Mouse (Mus musculus): ENCODE results near the gene Man1c1. TPM values are rescaled to one million over a fixed set of nuclear protein-coding genes. Genes with fewer than 3 reads are reported as not detected.
A peak's percentile ranks its signal among the peaks of the same experiment; 100 is the strongest.

Man1c1 gene
- polyA plus RNA-seq, 1 experiment: 6.9 TPM

- H3K4me3 ChIP-seq (ENCODE audit: extremely low read depth, insufficient read depth, insufficient read length): peak overlapping the region; percentile 24; the same call in 1 of the 2 replicates
- TF ChIP-seq POLR2A (IDR thresholded peaks at IDR 0.05; ENCODE audit: low read depth, low read length): no peak
- TF ChIP-seq CTCF (IDR thresholded peaks at IDR 0.05; ENCODE audit: extremely low read depth, insufficient read depth, insufficient read length, insufficient replicate concordance): peak; percentile 48; the same call in 1 of the 2 replicates
- H3K27me3 ChIP-seq (ENCODE audit: control insufficient read depth, insufficient read depth, low read length): no peaks in the 10 kb centered on the region
- H3K4me1 ChIP-seq (ENCODE audit: control insufficient read depth, insufficient read depth, insufficient read length): peaks cover 46% of the 10 kb centered on the region
- no peak for DNase-seq (ENCODE audit: low read depth in 1 of 2, low spot score in 2 of 2)
- H3K27ac ChIP-seq (ENCODE audit: insufficient read depth, low read length): peak overlapping the region; percentile 86
- WGBS: 58% methylated on average over 21 of the region's 21 CpGs
- peaks cover 31% of the 10 kb centered on the region for H3K36me3 ChIP-seq (ENCODE audit: control insufficient read depth, insufficient read depth, low read length)
Observed at GRCm38 (mm10) chr4:134749301-134750030, 45.4 kb upstream of the Man1c1 start.

GRCm38 (mm10) chr4:134745900-134746661 is 42.0 kb upstream of the Man1c1 start:
- no peaks in the 10 kb centered on the region for H3K27me3 ChIP-seq (ENCODE audit: control insufficient read depth, insufficient read depth, low read length)

DNA sequence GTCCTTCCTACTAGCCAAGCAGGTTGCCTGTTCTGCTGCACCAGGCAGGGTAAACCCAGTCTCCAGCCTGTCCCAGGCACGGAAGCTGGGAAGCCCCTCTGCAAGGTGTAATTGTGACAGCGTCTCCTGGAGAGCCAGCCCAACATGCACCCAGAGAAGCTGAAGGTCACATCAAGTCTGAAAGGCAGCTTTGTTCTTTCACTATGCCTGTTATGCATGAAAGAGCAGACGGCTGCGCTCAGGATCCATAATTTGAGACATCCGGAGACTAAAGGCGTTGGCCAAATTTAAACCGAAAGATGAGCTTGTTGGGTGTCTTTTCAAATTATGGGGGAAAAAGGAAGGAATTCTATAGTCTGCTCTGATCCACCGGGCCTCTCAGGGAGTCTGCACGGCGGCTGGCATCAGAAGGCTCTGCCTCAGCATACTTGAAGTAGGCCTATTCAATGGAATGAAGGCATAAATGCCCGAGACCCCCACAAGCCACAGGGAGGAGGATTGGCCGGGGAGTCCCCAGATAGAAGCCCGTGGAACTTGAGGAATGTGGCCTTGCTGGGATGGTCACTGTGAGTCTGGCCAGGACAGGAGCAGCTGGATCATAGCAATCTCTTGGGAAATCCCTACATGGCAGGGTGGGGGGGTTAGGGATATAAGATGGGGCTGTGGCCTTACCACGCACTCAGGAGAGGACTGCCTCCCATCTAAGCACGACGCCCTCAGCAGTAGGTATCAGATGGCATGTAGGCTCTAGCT is 40.0 kb upstream of the Man1c1 start:
- no peaks in the 10 kb centered on the region for H3K27me3 ChIP-seq (ENCODE audit: control insufficient read depth, insufficient read depth, low read length)
- TF ChIP-seq POLR2A (IDR thresholded peaks at IDR 0.05; ENCODE audit: low read depth, low read length): no peak
- no peak for TF ChIP-seq CTCF (IDR thresholded peaks at IDR 0.05; ENCODE audit: extremely low read depth, insufficient read depth, insufficient read length, insufficient replicate concordance)
- peaks cover 2% of the 10 kb centered on the region; the same call in 1 of the 2 replicates for H3K4me1 ChIP-seq (ENCODE audit: control insufficient read depth, insufficient read depth, insufficient read length)
- no peak overlapping the region for H3K4me3 ChIP-seq (ENCODE audit: extremely low read depth, insufficient read depth, insufficient read length)
- no peak overlapping the region for H3K27ac ChIP-seq (ENCODE audit: insufficient read depth, low read length)
- WGBS: 88% methylated on average over 16 of the region's 16 CpGs
- H3K36me3 ChIP-seq (ENCODE audit: control insufficient read depth, insufficient read depth, low read length): peaks cover 32% of the 10 kb centered on the region
- DNase-seq (ENCODE audit: low read depth in 1 of 2, low spot score in 2 of 2): no peak

More at GRCm38 (mm10) chr4:134745900-134746661, 42.0 kb upstream of the Man1c1 start:
- Histone ChIP-seq H3K36me3 (ENCODE audit: control insufficient read depth, insufficient read depth, low read length) (peaks cover 34% of the 10 kb centered on the region), H3K4me3 (ENCODE audit: extremely low read depth, insufficient read depth, insufficient read length) (no peak overlapping the region), H3K27ac (ENCODE audit: insufficient read depth, low read length) (no peak overlapping the region), H3K4me1 (ENCODE audit: control insufficient read depth, insufficient read depth, insufficient read length) (peaks cover 22% of the 10 kb centered on the region; the same call in 1 of the 2 replicates)
- WGBS: 61% methylated on average over 16 of the region's 16 CpGs
- DNase-seq (ENCODE audit: low read depth in 1 of 2, low spot score in 2 of 2): no peak
- TF ChIP-seq CTCF (IDR thresholded peaks at IDR 0.05; ENCODE audit: extremely low read depth, insufficient read depth, insufficient read length, insufficient replicate concordance) (no peak; the same call in 1 of the 2 replicates), POLR2A (IDR thresholded peaks at IDR 0.05; ENCODE audit: low read depth, low read length) (no peak)

DNA sequence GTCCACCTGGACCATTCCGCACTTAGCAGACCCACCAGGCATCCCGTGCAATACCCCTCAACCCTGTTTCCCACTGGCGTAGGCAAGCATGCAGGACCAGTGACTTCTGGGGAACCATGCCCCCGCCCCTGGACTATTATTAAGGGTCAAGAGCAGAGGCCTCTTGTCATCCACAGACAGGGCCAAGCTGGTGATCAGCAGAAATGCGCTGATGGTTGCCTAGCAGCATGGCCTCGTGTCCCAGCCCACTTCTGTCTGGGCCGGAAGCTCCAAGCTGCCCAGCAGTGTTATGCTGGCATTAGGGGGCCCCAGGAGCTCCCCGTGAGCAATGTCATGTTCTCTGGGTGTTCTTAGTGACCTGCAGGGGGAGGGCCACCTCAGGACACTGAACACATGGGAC is 37.9 kb upstream of the Man1c1 start:
- WGBS: 89% methylated on average over 8 of the region's 8 CpGs
- Histone ChIP-seq H3K27me3 (ENCODE audit: control insufficient read depth, insufficient read depth, low read length) (peaks cover under 1% of the 10 kb centered on the region; the same call in 1 of the 2 replicates), H3K27ac (ENCODE audit: insufficient read depth, low read length) (no peak overlapping the region), H3K4me1 (ENCODE audit: control insufficient read depth, insufficient read depth, insufficient read length) (peaks cover 8% of the 10 kb centered on the region; the same call in 1 of the 2 replicates), H3K4me3 (ENCODE audit: extremely low read depth, insufficient read depth, insufficient read length) (no peak overlapping the region), H3K36me3 (ENCODE audit: control insufficient read depth, insufficient read depth, low read length) (peaks cover 17% of the 10 kb centered on the region)
- no peak for DNase-seq (ENCODE audit: low read depth in 1 of 2, low spot score in 2 of 2)
- TF ChIP-seq POLR2A (IDR thresholded peaks at IDR 0.05; ENCODE audit: low read depth, low read length): no peak
- no peak for TF ChIP-seq CTCF (IDR thresholded peaks at IDR 0.05; ENCODE audit: extremely low read depth, insufficient read depth, insufficient read length, insufficient replicate concordance)

DNA sequence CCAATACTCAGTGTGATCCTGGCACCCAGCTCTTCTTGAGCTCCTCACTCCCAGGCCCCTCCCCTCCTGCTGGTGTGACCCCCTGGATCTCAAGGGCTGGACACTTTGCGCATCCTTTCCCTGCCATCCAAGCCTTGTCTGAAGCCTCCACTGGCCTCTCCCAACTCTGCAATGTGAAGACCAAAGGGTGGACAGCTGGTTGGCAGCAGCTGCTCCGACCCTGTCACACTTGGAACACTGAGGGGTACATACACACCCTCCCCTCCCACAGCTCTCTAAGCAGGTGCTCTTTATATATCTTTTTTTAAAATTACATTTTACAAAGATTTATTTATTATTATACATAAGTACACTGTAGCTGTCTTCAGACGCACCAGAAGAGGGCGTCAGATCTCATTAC is 36.1 kb upstream of the Man1c1 start:
- Histone ChIP-seq H3K4me3 (ENCODE audit: extremely low read depth, insufficient read depth, insufficient read length) (no peak overlapping the region), H3K27me3 (ENCODE audit: control insufficient read depth, insufficient read depth, low read length) (peaks cover 1% of the 10 kb centered on the region; the same call in 1 of the 2 replicates), H3K4me1 (ENCODE audit: control insufficient read depth, insufficient read depth, insufficient read length) (peaks cover 12% of the 10 kb centered on the region; the same call in 1 of the 2 replicates), H3K36me3 (ENCODE audit: control insufficient read depth, insufficient read depth, low read length) (peaks cover 4% of the 10 kb centered on the region), H3K27ac (ENCODE audit: insufficient read depth, low read length) (no peak overlapping the region)
- 99% methylated on average over 4 of the region's 4 CpGs for WGBS
- TF ChIP-seq CTCF (IDR thresholded peaks at IDR 0.05; ENCODE audit: extremely low read depth, insufficient read depth, insufficient read length, insufficient replicate concordance) (no peak), POLR2A (IDR thresholded peaks at IDR 0.05; ENCODE audit: low read depth, low read length) (no peak)
- DNase-seq (ENCODE audit: low read depth in 1 of 2, low spot score in 2 of 2): no peak

GRCm38 (mm10) chr4:134739530-134739929 is 35.4 kb upstream of the Man1c1 start:
- Histone ChIP-seq H3K36me3 (ENCODE audit: control insufficient read depth, insufficient read depth, low read length) (peaks cover 4% of the 10 kb centered on the region), H3K4me1 (ENCODE audit: control insufficient read depth, insufficient read depth, insufficient read length) (peaks cover 16% of the 10 kb centered on the region; the same call in 1 of the 2 replicates), H3K27me3 (ENCODE audit: control insufficient read depth, insufficient read depth, low read length) (peaks cover 1% of the 10 kb centered on the region; the same call in 1 of the 2 replicates), H3K4me3 (ENCODE audit: extremely low read depth, insufficient read depth, insufficient read length) (no peak overlapping the region), H3K27ac (ENCODE audit: insufficient read depth, low read length) (no peak overlapping the region)
- no peak for DNase-seq (ENCODE audit: low read depth in 1 of 2, low spot score in 2 of 2)
- 85% methylated on average over 3 of the region's 3 CpGs for WGBS
- no peak for TF ChIP-seq CTCF (IDR thresholded peaks at IDR 0.05; ENCODE audit: extremely low read depth, insufficient read depth, insufficient read length, insufficient replicate concordance)
- no peak for TF ChIP-seq POLR2A (IDR thresholded peaks at IDR 0.05; ENCODE audit: low read depth, low read length)

Data from spleen, adult 2 months (tissue).